In the genomic region with DNA sequence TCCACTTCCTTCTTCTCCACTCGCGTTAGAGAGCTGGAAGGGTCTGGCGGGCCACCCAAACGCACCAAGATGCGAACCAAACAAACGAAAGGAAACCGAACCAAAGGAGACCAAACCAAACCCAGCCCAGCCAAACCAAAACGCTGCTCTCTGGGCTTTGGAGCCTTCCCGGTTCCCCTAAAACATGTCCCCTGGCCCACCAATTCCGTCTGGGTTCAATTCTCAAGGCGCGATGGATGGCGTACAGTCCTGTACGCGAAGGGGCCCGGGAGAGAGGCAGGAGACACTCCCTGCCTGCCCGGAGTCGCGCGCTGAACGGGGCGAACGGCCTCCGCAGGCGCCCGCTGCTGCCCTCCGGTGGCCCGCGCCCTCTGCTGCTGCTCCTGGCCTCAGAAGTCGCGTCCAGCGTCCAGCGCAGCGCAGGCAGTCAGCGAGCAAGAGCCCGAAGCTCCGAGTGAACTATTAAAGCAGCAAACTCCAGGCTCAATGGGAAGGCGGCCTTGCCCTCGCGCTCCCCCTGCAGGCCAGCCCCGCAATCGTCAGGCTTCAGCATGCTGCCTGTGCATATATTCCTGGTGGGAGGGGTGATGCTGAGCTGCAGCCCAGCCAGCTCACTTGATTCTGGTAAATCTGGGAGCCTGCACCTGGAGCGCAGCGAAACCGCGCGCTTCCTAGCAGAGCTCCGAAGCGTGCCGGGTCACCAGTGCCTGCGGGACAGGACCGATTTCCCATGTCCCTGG, we compare ENCODE assay signal across 13 mouse cellular contexts. TPM values are rescaled to one million over a fixed set of nuclear protein-coding genes. Genes with fewer than 3 reads are reported as not detected.
A peak's percentile ranks its signal among the peaks of the same experiment; 100 is the strongest.
DNase-seq lines count a peak whose midpoint lies in the region; ATAC-seq and TF ChIP-seq lines count a peak whose summit lies in the region.
"Not testable (repeated sequence)": the region's sequence is repeated elsewhere in the genome, so short reads cannot be mapped to it uniquely, and the experiment has no call there.
"Had no signal": no experiment of that assay in that cellular context is flagged by ENCODE, and none has a peak within 500 bp of the region (broad histone marks: within the 10 kb centered on the region; RNA-seq: fewer than 3 reads in every experiment).

A gene (plus strand): TSS at position 552 of the 740 bp plus-strand sequence.

- not testable (repeated sequence) for H3K36me3 ChIP-seq in forebrain, postnatal 0 days (ENCODE audit: insufficient read depth)

- H3K4me1 ChIP-seq in forebrain, postnatal 0 days (ENCODE audit: insufficient read depth), result not testable (repeated sequence)

- ATAC-seq in forebrain, postnatal 0 days, result not testable (repeated sequence)

- DNase-seq in adrenal gland, postnatal 14 days, result peak; percentile 52
- not testable (repeated sequence) for DNase-seq in forebrain, postnatal 0 days
- DNase-seq in heart, adult 8-10 months (ENCODE audit: low spot score), result peak; percentile 85
- DNase-seq in kidney, postnatal 14 days, result peak; percentile 44
- peak; percentile 63 to 82 for DNase-seq in left cerebral cortex, adult 8-10 months (ENCODE audit: low spot score in 2 of 2)
- DNase-seq in lung, postnatal 4 days, result peak; percentile 77 to 81
- DNase-seq in spleen, postnatal 14 days (ENCODE audit: low spot score in 2 of 2), result peak; percentile 34 to 58
- peak; percentile 81 for DNase-seq in urinary bladder, postnatal 25 days (ENCODE audit: low spot score)

- WGBS in forebrain, postnatal 0 days, result 7% methylated on average over 10 of the region's 52 CpGs

- H3K4me3 ChIP-seq in forebrain, postnatal 0 days (ENCODE audit: low read depth, low read length), result not testable (repeated sequence)

- not testable (repeated sequence) for H3K9me3 ChIP-seq in forebrain, postnatal 0 days (ENCODE audit: low read length)

- not testable (repeated sequence) for H3K9ac ChIP-seq in forebrain, postnatal 0 days

- peak; percentile 43 for TF ChIP-seq CTCF in forebrain, postnatal 0 days (IDR thresholded peaks at IDR 0.05; ENCODE audit: low read depth)

- H3K27me3 ChIP-seq in forebrain, postnatal 0 days (ENCODE audit: insufficient read depth, low read length), result not testable (repeated sequence)

- H3K27ac ChIP-seq in forebrain, postnatal 0 days (ENCODE audit: low read depth, low read length), result not testable (repeated sequence)

- not testable (repeated sequence) for H3K4me2 ChIP-seq in forebrain, postnatal 0 days (ENCODE audit: low read depth)

RNA-seq across cellular contexts. Expression of the gene that starts here (rescaled TPM):
- not detected in 2 replicates for total RNA-seq in adrenal gland, postnatal 14 days (2021)
- not detected in 2 replicates for total RNA-seq in forebrain, postnatal 0 days (2014; rRNA removed)
- not detected in 2 replicates for polyA plus RNA-seq in forebrain, postnatal 0 days (2015; fragmentation: Nextera tagmentation; extraction: Ambion mirVana)
- not detected for total RNA-seq in heart, adult 8-10 months (2022)
- total RNA-seq in left cerebral cortex, adult 8-10 months (2022), result not detected
- total RNA-seq: CH12.LX had no signal
- polyA plus RNA-seq: heart, embryonic 15.5 days; kidney, embryonic 15.5 days; lung, embryonic 16.5 days; small intestine, adult 2 months had no signal

Comparison
In these comparisons a context has a peak if more than half of its experiments do, and no peak if none do; other contexts are left out.
1. Peak in DNase-seq in adrenal gland, postnatal 14 days; RNA of the gene not detected or under 1 TPM.
2. Peak in DNase-seq in heart, adult 8-10 months; RNA of the gene not detected or under 1 TPM.
3. Peak in DNase-seq in left cerebral cortex, adult 8-10 months; RNA of the gene not detected or under 1 TPM.